Mouse (Mus musculus): ENCODE data around the gene Bora.

Gene Bora

DNA sequence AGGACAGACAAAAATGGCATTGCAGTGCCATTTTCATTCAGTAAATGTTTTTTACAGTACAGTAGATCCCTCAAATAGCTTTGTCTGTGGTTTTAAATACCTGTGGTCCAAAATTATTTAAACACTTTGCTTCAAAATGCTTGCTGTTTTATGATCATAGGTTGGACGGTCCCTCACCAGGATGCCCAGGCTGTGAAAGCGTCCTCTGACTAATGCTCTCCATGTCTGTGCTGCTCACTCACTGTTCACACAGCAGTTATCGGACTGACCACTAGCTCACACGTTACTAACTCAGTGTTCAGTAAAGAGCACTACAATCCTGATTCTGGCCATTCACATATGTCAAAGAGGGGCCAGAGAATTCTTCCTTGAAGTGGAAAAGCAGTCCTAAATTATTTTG lies 25.1 kb downstream of the Bora start:
- DNase-seq: no peak

DNA sequence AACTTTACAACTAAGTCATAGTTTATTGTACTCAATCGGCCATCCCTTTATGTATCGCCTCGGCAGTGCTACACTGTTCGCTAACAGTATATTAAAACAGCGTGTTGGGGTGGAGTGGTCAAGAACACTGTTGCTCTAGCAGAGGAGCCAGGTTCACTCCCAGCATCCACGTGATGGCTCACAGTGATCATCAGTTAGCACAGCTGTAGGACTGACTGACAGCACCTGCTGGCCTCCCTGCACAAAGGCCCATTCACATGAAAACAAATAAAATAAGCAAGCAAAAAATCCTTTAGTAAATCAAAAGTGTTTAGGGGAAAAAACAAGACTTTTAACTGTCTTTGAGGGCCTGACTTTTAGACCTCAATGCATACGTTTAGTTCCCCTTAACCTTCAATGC lies 42.9 kb downstream of the Bora start:
- no peak for DNase-seq

DNA sequence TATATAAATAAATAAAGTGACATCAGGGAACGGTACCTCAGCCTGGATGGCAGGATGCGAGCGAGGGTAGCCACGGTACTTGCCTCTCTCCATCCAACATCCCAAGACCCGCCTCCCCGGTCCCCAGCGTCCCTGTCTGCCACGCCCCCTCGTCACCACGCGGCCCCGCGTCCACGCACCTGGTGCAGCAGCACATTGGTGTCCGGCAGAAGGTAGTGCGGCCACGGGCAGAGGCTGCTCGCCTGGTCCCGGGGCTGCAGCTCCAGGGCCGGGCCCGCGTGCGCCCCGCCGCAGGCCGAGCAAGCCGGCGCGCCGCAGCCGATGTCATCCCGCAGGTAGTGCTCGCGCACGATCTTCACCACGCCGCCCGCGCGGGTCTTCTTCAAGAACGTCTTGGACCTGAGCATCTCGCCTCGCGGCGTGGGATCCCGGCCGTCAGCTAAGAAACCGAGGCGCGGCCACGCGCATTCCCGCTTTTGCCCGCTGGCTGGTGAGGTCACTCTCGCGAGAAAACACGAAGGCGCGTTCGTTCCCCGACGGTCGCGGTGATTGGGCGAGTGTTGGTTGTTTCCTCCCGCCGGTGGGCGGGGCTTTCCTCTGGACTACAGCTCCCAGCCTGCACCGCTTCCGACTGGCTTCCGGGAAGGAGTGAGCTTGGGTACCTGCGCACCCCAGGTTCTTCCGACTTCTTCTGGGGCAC lies 53.4 kb downstream of the Bora start, which contains the start of the genes Pibf1 and Dis3:
Pibf1 (plus strand) TSS at position 158 of the 700 bp plus-strand sequence.
Dis3 (minus strand) TSS at position 504 of the 700 bp plus-strand sequence.
- peak; percentile 99 for DNase-seq

DNA sequence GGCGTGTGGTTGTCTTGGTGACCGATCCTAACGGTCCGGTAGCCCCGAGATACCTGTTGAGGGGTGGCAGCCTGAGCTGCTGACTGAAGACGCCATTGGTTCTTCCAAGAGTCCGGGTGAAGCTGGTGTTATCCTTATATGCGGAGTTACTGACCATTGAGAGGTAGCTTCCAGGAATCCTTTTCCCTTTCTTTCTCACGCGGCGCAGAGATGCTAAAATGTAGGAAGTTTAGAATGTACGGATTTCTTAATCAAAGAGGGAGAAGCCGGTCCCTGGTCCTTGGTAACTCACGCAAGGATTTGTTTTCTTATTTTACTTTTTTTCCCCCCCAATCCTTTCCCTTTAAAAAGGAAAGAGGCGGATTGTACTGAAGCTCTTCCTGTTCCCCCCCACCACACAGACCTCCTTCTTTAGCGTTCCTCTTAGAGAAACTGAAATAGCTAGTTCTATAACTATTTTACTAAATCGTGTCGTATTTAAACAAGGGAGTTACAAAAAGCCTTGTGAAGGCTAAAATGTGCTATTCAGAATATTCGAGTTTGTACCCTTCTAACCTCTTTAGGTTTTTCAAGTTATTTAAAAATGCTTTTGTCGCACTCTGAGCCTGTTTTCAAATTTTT lies 54.1 kb downstream of the Bora start:
- peak; percentile 24 for DNase-seq

DNA sequence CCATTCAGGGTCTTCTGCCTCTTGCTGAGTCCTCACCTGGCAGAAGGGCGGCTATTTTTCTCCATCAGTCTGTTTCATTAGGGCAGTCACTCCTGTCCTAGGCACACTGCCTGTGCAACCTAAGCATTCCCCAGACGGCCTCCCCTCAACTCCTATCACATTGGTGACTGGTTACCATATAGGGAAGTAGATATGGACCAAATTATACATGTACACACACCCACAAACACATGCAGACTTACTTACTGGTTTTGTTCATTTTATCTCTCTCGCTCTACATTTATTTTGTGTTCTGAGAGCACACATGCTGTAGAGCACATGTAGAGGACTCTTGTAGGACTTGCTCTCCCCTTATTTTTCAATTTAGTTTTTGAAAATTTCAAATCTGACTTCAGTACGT lies 57.0 kb downstream of the Bora start:
- DNase-seq: no peak

DNA sequence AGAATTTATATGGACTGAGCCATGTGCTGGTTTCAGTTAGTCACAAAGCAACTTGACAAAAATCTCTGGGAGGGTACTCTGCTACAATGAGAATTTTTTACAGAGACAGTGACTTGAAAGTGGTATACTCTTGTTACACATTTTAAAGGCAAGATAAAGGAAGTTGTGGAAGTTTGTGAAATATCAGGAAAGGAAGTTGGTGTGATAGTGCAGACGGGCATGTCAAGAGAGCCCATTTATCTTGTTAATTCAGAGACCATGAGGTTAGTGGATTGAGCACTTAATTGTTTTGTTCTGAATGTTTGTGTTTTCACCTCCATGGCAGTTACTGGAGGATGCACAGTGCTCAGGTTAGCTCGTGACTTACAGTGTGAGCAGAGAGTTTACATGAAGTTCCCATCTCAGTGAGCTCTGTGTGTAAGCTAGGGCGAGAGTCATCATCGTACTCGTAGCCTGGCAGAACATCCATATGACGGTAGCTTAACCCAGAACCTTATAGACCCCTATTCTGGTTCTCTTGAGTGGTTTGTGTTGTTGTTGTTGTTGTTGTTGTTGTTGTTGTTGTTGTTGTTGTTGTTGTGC lies 58.6 kb downstream of the Bora start:
- no peak for DNase-seq

DNA sequence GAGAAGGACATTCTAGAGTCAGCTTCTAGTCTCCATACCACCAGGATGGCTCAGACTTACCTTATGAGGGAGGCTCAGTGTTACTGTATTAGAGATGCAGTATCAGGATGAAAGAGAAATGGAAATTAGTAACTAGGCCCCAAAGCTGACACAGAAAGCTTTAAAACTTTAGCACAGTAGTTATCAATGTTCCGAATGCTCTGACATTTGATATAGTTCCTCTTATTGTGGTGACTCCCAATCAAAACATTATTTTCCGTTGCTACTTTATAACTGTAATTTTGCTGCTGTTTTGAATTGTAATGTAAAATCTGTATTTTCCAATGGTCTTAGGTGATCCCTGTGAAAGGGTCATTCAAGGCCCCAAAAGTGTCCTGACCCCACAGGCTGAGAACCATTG lies 60.6 kb downstream of the Bora start:
- DNase-seq: no peak

DNA sequence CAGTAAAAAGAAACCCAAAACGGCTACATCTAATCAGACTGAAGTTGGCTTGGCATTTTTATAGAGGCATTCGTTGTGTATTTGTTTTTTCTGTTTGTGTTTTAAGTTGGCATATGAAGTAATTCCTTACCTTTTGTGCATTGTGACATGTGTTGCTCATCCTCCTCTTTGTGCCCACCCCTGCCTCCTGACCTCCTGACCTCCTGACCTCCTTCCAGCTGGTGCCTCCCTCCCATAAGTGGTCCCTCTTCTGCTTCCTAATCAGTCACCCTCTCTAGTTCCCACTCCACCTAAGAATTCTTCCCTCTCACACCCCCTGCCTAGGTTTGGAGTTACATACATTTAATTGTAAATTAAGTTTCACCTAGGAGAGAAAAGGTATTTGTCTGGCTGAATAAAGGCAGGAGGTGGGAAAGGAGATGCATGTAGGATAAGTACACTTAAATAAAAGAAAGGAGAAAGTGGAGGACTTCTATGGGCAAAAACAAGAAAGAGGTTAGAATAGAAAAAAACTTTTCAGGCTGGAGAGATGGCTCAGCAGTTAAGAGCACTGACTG lies 61.7 kb downstream of the Bora start:
- no peak for DNase-seq

DNA sequence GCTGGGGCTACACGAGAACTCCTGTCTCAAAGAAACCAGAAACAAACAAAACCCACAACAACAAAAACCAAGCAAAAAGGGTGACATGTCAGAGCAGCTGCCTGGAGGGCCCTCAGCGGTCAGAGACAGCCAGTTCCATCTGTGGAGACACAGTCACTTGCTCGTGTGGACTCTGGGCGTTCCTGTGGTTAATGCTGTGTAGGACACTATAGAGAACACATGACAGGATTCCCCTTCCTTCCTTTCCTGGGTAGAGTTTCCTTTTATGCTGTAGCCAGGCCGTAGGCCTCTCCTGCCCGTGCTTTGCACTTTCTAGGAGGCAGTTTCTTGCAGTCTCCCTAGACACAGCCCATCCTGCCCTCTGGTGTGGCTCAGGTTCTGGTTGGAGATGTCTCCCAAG lies 62.7 kb downstream of the Bora start:
- no peak for DNase-seq

DNA sequence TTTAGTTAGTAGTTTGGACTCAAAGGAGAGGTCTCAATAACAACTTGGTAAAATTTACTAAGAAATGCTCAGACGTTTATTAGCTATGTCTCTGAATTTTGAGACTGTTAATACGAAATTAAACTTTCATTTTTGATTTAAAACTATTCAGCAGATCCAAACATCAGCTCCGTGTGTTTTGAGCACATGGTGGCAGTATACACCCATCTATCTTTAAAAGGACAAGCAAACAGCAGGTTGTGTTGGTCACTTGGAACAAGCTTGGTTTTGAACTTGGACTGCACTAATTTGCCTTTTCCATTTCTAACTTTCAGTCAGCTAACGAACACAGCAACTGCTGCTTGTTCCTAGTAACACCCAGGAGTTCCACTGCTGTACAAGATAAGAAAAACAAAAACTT lies 71.6 kb downstream of the Bora start:
- DNase-seq: no peak

DNA sequence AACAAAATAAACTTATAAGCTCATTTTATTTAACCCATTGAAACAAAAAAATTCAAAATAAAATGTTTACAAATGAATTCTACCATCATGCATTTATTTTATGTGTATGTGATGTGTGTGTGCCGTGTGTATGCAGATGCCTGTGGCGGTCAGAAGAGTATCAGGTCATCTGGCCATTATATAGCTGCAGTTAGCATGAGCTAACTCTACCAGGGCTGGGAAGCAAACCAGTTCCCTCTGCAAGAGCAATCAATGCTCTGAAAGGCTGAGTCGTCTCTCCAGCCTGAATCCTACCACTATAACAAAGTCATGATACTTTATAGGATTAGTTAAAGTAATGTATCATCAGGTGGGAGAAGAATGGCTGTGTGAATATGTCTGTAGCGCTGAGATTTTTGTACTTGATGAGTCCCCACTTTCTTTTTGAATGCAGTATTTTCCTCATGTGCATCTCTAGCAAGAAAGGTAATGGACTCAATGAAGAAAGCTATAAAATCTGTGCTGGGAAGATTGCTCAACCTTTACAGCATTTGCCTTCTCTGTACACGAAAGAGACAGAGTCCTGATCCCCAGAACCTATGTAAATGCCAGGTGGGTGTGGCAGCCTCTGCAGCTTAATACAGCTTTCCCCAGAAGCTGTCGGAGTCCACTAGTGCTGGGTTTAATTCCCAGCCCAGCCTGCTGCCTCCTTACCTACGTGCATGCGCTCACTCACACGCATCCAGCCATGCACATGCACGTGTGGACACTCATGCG lies 75.7 kb downstream of the Bora start:
- DNase-seq: no peak

DNA sequence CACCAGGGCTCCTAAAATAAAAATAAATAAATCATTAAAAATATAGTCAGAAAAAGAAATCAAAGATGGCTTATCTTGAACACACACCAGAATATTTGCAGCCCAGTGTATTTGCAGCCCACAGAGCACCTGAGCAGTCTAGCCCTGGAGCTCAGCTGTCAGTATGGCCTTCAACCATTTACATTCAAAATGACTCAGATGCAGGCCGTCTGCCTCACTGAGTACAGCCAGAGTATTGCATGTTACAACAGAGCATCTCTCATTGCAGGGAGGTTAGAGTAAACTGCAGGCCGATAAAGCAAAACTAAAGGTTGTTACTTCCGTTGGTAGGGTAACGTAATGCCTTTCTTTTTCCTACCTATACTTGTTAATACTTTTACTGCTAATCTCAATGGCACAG lies 78.1 kb downstream of the Bora start:
- DNase-seq: no peak
